ENCODE assay signal across 16 mouse cellular contexts in the genomic region with DNA sequence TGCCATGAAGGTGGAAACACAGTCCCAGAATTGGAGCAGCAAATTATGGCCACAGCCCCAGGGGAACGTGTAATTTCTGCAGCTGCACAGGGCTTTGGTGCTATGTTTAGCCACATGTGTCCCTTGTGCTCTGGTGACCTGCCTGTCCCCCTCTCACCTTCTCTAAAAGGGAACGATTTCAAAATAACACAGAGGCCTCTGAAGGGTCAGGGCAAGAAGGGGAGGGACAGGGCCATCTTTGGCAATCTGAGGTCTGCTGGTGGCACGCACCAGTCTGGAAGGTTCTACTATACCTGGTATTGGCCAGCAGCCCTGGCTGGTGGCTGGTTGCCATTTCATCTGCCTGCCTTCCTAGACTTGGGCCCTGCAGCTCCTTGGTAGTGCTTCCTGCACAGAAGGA.
A peak's percentile ranks its signal among the peaks of the same experiment; 100 is the strongest.
DNase-seq lines count a peak whose midpoint lies in the region; ATAC-seq lines count a peak whose summit lies in the region.
"Had no signal": no experiment of that assay in that cellular context is flagged by ENCODE, and none has a peak within 500 bp of the region (broad histone marks: within the 10 kb centered on the region; RNA-seq: fewer than 3 reads in every experiment).

No protein-coding gene starts in this region.

- no peak overlapping the region for H3K4me3 ChIP-seq in brown adipose tissue, adult 24 weeks (ENCODE audit: insufficient read depth, low read depth, low read length)
- H3K4me3 ChIP-seq: hindbrain, embryonic 12.5 days; liver, embryonic 13.5 days; midbrain, embryonic 13.5 days had no signal

- peak overlapping the region; percentile 51 for H3K27ac ChIP-seq in brown adipose tissue, adult 24 weeks (replicated peaks; ENCODE audit: low read depth, low read length)
- H3K27ac ChIP-seq: hindbrain, embryonic 12.5 days; liver, embryonic 13.5 days; midbrain, embryonic 13.5 days; stomach, postnatal 0 days had no signal

- ATAC-seq in CD4-positive, CD25-positive, alpha-beta regulatory T cell, adult 4 months = no peak
- ATAC-seq: forebrain, postnatal 0 days; midbrain, embryonic 13.5 days had no signal

- DNase-seq in adrenal gland, adult 8-10 months = peak; percentile 23
- no peak for DNase-seq in adrenal gland, postnatal 25 days
- DNase-seq in heart, adult 8-10 months (ENCODE audit: low spot score) = peak; percentile 46
- DNase-seq in heart, postnatal 14 days = peak; percentile 47 to 52
- DNase-seq in spleen, postnatal 4 days (ENCODE audit: low spot score in 2 of 2) = no peak
- DNase-seq in lung, postnatal 10 days = no peak
- DNase-seq: cerebellum, postnatal 36 days; forebrain, postnatal 0 days; kidney, adult 11 months; liver, embryonic 13.5 days; lung, postnatal 36 days had no signal

- no peaks in the 10 kb centered on the region; the same call in 1 of the 2 replicates for H3K4me1 ChIP-seq in brown adipose tissue, adult 24 weeks (ENCODE audit: control insufficient read depth, insufficient read depth, insufficient read length, low read length)
- H3K4me1 ChIP-seq: hindbrain, embryonic 12.5 days; liver, embryonic 13.5 days; midbrain, embryonic 13.5 days had no signal

- intact Hi-C loops in heart, postnatal 14 days (cut with DNase I) = no loop called here

Comparison
In these comparisons a context has a peak if more than half of its experiments do, and no peak if none do; other contexts are left out.
1. DNase-seq: peak in adrenal gland, adult 8-10 months (single experiment), heart, adult 8-10 months (single experiment) and heart, postnatal 14 days (2 of 2); none in adrenal gland, postnatal 25 days (single experiment), spleen, postnatal 4 days (0 of 2) and lung, postnatal 10 days (single experiment).